In genomic region chr12:33045533-33046361, GRCm38 (mm10) we compare ENCODE assay signal across 8 mouse cellular contexts. TPM values are rescaled to one million over a fixed set of nuclear protein-coding genes. Genes with fewer than 3 reads are reported as not detected.
DNase-seq lines count a peak whose midpoint lies in the region; ATAC-seq lines count a peak whose summit lies in the region.

No protein-coding gene starts in this region.

- peak overlapping the region; percentile 26 for H3K4me2 ChIP-seq in midbrain, embryonic 12.5 days (replicated peaks)

- 0 out of 2 replicates have a peak overlapping the region, but pooled peaks have one; percentile 9 for H3K27ac ChIP-seq in hindbrain, embryonic 10.5 days
- no peak overlapping the region; the same call in none of the 2 replicates for H3K27ac ChIP-seq in midbrain, embryonic 12.5 days (replicated peaks)

- H3K4me3 ChIP-seq in hindbrain, embryonic 10.5 days, result no peak overlapping the region
- no peak overlapping the region for H3K4me3 ChIP-seq in midbrain, embryonic 12.5 days

- peak; percentile 58 for ATAC-seq in frontal cortex, adult (ENCODE audit: low TSS enrichment)
- ATAC-seq in midbrain, embryonic 12.5 days (ENCODE audit: low FRiP score, low read depth), result peak; percentile 69

- H3K9ac ChIP-seq in midbrain, embryonic 12.5 days (replicated peaks), result no peak overlapping the region; the same call in 1 of the 2 replicates

- WGBS in hindbrain, embryonic 10.5 days, result 53% methylated on average over 16 of the region's 16 CpGs
- 37% methylated on average over 16 of the region's 16 CpGs for WGBS in midbrain, embryonic 12.5 days

- no peaks in the 10 kb centered on the region for H3K36me3 ChIP-seq in hindbrain, embryonic 10.5 days
- H3K36me3 ChIP-seq in midbrain, embryonic 12.5 days, result no peaks in the 10 kb centered on the region

- no peak for DNase-seq in frontal cortex, postnatal 10 days (ENCODE audit: low spot score in 2 of 2)
- DNase-seq in adrenal gland, postnatal 36 days, result peak; percentile 49 to 55
- no peak for DNase-seq in hindbrain, embryonic 10.5 days (ENCODE audit: low spot score)
- DNase-seq in thymus, adult 18-20 months, result no peak
- no peak for DNase-seq in T-cell, adult 2 months (ENCODE audit: low spot score)
- DNase-seq in layer of hippocampus, adult 9-11 months, result no peak

- no peaks in the 10 kb centered on the region for H3K9me3 ChIP-seq in hindbrain, embryonic 10.5 days
- H3K9me3 ChIP-seq in midbrain, embryonic 12.5 days, result no peaks in the 10 kb centered on the region

- H3K27me3 ChIP-seq in hindbrain, embryonic 10.5 days (ENCODE audit: insufficient read depth, poor library complexity, severe bottlenecking), result peaks cover 6% of the 10 kb centered on the region; the same call in 1 of the 2 replicates
- H3K27me3 ChIP-seq in midbrain, embryonic 12.5 days, result peaks cover 13% of the 10 kb centered on the region; the same call in 1 of the 2 replicates

- peaks cover 12% of the 10 kb centered on the region for H3K4me1 ChIP-seq in hindbrain, embryonic 10.5 days (replicated peaks)
- H3K4me1 ChIP-seq in midbrain, embryonic 12.5 days, result peaks cover 20% of the 10 kb centered on the region

RNA-seq across cellular contexts. Expression of gene Cdhr3, which starts 46.9 kb away (rescaled TPM):
- total RNA-seq in adrenal gland, postnatal 36 days (2021), result under 1 TPM in 1 of 2 experiments, not detected in 1; 0.10 TPM
- 0.05 and 0.27 TPM in 2 replicates for polyA plus RNA-seq in hindbrain, embryonic 10.5 days (2016; fragmentation: Nextera tagmentation; extraction: Ambion mirVana)
- 0.08 TPM in 1 of 2 replicates, not detected in the other for polyA plus RNA-seq in midbrain, embryonic 12.5 days (2016; fragmentation: Nextera tagmentation; extraction: Ambion mirVana)

Comparison
In these comparisons a context has a peak if more than half of its experiments do, and no peak if none do; other contexts are left out.
1. DNase-seq: peak in adrenal gland, postnatal 36 days (2 of 2); none in frontal cortex, postnatal 10 days (0 of 2), hindbrain, embryonic 10.5 days (single experiment), thymus, adult 18-20 months (0 of 2), T-cell, adult 2 months (single experiment) and layer of hippocampus, adult 9-11 months (single experiment).